Mouse (Mus musculus) heart, postnatal 0 days (tissue): ENCODE measurements at regions not wholly inside any gene's neighbourhood (a gene's known extent, or its start where the extent isn't known, plus 50 kb on each side); places are given as distances from the start of the nearest gene placed in this dataset.

Experiments used
- CTCF ChIP-seq: IDR thresholded peaks from 2 replicates; pipeline ENCODE4 v1.5.1; 2016; ENCODE audit warnings: antibody characterized with exemption, control low read depth, low read depth
- EP300 ChIP-seq: IDR thresholded peaks from 2 replicates; pipeline ENCODE4 v1.6.1; 2016; ENCODE audit warnings: antibody characterized with exemption, low read depth

- no peak for TF ChIP-seq CTCF
- TF ChIP-seq EP300 = no peak
These were observed 159.1 kb downstream of the Calcrl start for GRCm38 (mm10) chr2:84266158-84266557.
